Mouse (Mus musculus) intestine, embryonic 16.5 days (tissue): Measurements from ENCODE around the gene Lactb. TPM values are rescaled to one million over a fixed set of nuclear protein-coding genes. Genes with fewer than 3 reads are reported as not detected.
A peak's percentile ranks its signal among the peaks of the same experiment; 100 is the strongest.
"Not testable (repeated sequence)": the region's sequence is repeated elsewhere in the genome, so short reads cannot be mapped to it uniquely, and the experiment has no call there.

Experiments
- ATAC-seq: fragments of 200-750 bp; cut with Nextera tagmentation; 2 replicates; pipeline ENCODE4 v1.8.0; 2017; ENCODE audit warnings: moderate TSS enrichment, moderate library complexity
- H3K27ac ChIP-seq: fragments of 300-500 bp; sonication (generic); 2 replicates; pipeline ENCODE4 v1.5.1; 2014; ENCODE audit warnings: mild to moderate bottlenecking, low read length
- H3K27me3 ChIP-seq: fragments of 300-500 bp; sonication (generic); replicated peaks from 2 replicates; pipeline ENCODE4 v1.6.1; 2014; ENCODE audit warnings: low read length, control low read depth, mixed read lengths; ENCODE audit not compliant: control insufficient read depth, insufficient read depth
- H3K36me3 ChIP-seq: fragments of 300-500 bp; sonication (generic); 2 replicates; pipeline ENCODE4 v1.6.1; 2014; ENCODE audit warnings: low read length, control low read depth; ENCODE audit not compliant: control insufficient read depth, insufficient read depth
- H3K4me1 ChIP-seq: fragments of 300-500 bp; sonication (generic); 2 replicates; pipeline ENCODE4 v1.6.1; 2014; ENCODE audit warnings: low read length, control low read depth, mixed read lengths; ENCODE audit not compliant: control insufficient read depth, insufficient read depth
- H3K4me2 ChIP-seq: fragments of 300-500 bp; sonication (generic); 2 replicates; pipeline ENCODE4 v1.6.1; 2014; ENCODE audit warnings: low read depth, low read length, control low read depth
- H3K4me3 ChIP-seq: fragments of 300-500 bp; sonication (generic); 2 replicates; pipeline ENCODE4 v1.5.1; 2014; ENCODE audit warnings: mild to moderate bottlenecking, low read length
- H3K9ac ChIP-seq: fragments of 300-500 bp; sonication (generic); 2 replicates; pipeline ENCODE4 v1.6.1; 2014; ENCODE audit warnings: low read depth, low read length
- H3K9me3 ChIP-seq: fragments of 300-500 bp; sonication (generic); 2 replicates; pipeline ENCODE4 v1.6.1; 2016; ENCODE audit warnings: low read length, control low read depth; ENCODE audit not compliant: control insufficient read depth
- WGBS: fragments of 180-500 bp; shearing (Covaris S2); extraction: QIAGEN DNeasy Blood & Tissue Kit; methylation state at CpG from one replicate; pipeline ENCODE4 v1.1.7; 2014; 5-methylcytosine and 5-hydroxymethylcytosine counted together
- polyA plus RNA-seq: library from polyadenylated mRNA; unstranded; fragments of >200 nt; fragmentation: Nextera tagmentation; extraction: Ambion mirVana; gene quantifications from 2 replicates; pipeline ENCODE4 v1.2.1, GENCODE M21; 2015

Lactb gene
- polyA plus RNA-seq, 1 experiment from 2014 or later = 6.7 TPM

DNA sequence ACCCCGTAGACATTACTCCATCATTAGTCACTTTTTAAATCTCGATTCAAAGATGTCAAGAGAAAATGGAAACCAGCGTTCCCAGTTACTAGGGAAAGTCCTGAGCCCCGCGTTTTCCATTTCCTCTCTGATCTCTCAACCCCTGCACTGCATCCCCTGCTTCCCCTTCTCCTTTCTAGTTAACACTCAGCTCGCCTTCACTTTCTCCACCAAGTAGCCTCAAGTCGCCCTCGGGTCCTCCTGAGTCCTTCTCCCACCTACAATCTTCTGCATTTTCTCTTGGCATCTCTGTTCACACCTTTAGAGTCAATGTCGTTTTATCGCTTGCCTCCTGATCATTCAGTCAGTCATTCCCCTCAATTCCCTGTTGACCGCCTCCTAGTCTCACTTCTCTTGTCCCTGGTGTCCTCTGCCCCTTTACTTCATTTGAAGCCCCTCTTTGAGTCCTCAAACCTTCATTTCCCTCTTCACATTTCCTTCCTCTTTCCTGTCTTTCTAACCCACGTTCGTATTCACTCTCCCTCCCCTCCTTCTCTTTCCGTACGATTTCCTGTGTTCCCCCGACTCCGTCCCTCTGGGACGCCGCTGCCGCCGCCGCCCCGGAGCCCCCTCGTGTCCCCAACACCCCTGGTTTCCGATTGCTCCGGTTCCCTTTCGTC, 56.5 kb downstream of the Lactb start:
- Histone ChIP-seq H3K36me3 (no peaks in the 10 kb centered on the region), H3K9me3 (no peaks in the 10 kb centered on the region), H3K4me2 (peak overlapping the region; percentile 77), H3K27ac (peak overlapping the region; percentile 91), H3K4me3 (peak overlapping the region; percentile 93), H3K27me3 (no peaks in the 10 kb centered on the region), H3K9ac (peak overlapping the region; percentile 95), H3K4me1 (peaks cover 26% of the 10 kb centered on the region)
- 2% methylated on average over 27 of the region's 27 CpGs for WGBS
- no peak for ATAC-seq

DNA sequence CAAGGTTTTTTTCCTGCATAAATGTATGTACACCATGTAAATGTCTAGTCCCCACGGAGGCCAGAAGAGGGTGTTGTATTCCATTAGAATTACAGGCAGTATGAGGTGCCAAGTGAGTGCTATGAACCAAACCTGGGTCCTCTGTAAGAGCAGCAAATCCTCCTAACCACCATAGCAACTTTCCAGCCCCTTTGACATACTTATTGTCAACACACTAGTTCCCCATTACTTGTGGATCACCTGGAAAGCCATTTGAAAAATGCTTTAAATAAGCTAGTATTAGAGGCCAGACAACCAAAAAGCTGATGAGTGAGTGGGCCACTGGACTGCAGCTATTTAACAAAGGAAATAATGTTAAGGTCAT, 57.4 kb downstream of the Lactb start:
- H3K36me3 ChIP-seq = no peaks in the 10 kb centered on the region
- no peak overlapping the region for H3K4me3 ChIP-seq
- ATAC-seq = no peak
- H3K4me2 ChIP-seq = no peak overlapping the region
- peaks cover 29% of the 10 kb centered on the region for H3K4me1 ChIP-seq
- 67% methylated on average over 1 of the region's 1 CpGs for WGBS
- H3K9me3 ChIP-seq = no peaks in the 10 kb centered on the region
- H3K9ac ChIP-seq = no peak overlapping the region
- no peaks in the 10 kb centered on the region for H3K27me3 ChIP-seq
- H3K27ac ChIP-seq = no peak overlapping the region

- H3K27me3 ChIP-seq = no peaks in the 10 kb centered on the region
- no peak overlapping the region for H3K4me2 ChIP-seq
- no peak for ATAC-seq
- peaks cover 29% of the 10 kb centered on the region for H3K4me1 ChIP-seq
- H3K4me3 ChIP-seq = no peak overlapping the region
- H3K36me3 ChIP-seq = no peaks in the 10 kb centered on the region
- no peak overlapping the region for H3K9ac ChIP-seq
- WGBS = 83% methylated on average over 8 of the region's 8 CpGs
- H3K27ac ChIP-seq = no peak overlapping the region
- no peaks in the 10 kb centered on the region for H3K9me3 ChIP-seq
These were observed 57.9 kb downstream of the Lactb start for GRCm38 (mm10) chr9:66917216-66917891.

GRCm38 (mm10) chr9:66915869-66916785, 59.2 kb downstream of the Lactb start:
- Histone ChIP-seq H3K4me1 (peaks cover 29% of the 10 kb centered on the region), H3K27ac (peak overlapping the region; percentile 21; the same call in 1 of the 2 replicates), H3K4me2 (no peak overlapping the region), H3K9me3 (no peaks in the 10 kb centered on the region), H3K36me3 (no peaks in the 10 kb centered on the region), H3K27me3 (no peaks in the 10 kb centered on the region), H3K4me3 (no peak overlapping the region), H3K9ac (no peak overlapping the region)
- ATAC-seq = no peak
- 75% methylated on average over 9 of the region's 9 CpGs for WGBS

DNA sequence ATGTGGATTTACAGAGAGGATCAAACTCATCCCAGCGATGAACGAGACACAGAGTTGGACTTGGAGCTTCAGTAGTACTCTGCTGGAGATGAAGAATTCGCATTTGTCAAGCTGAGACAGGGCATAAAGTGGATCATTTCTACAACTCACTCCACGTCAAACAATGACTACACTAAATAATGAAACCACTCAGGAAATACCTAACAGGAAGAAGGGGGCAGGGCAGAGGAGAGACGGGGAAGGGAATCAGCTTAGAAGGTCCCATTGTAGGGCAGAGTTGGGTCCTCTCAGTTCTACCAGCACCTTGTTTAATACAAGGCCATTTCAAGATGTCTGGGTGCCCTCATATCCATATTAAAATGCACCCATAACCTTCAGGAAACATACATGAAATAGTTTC, 59.9 kb downstream of the Lactb start:
- peaks cover 31% of the 10 kb centered on the region for H3K4me1 ChIP-seq
- H3K4me2 ChIP-seq = no peak overlapping the region
- no peak for ATAC-seq
- 65% methylated on average over 5 of the region's 5 CpGs for WGBS
- no peaks in the 10 kb centered on the region for H3K36me3 ChIP-seq
- H3K4me3 ChIP-seq = no peak overlapping the region
- no peaks in the 10 kb centered on the region for H3K27me3 ChIP-seq
- H3K27ac ChIP-seq = peak overlapping the region; percentile 16; the same call in 1 of the 2 replicates
- H3K9me3 ChIP-seq = no peaks in the 10 kb centered on the region
- H3K9ac ChIP-seq = no peak overlapping the region

- Histone ChIP-seq H3K36me3 (no peaks in the 10 kb centered on the region), H3K27me3 (no peaks in the 10 kb centered on the region), H3K4me2 (no peak overlapping the region), H3K4me3 (no peak overlapping the region), H3K9me3 (no peaks in the 10 kb centered on the region), H3K27ac (peak overlapping the region; percentile 62), H3K9ac (no peak overlapping the region), H3K4me1 (peaks cover 34% of the 10 kb centered on the region)
- no peak for ATAC-seq
- WGBS = 75% methylated on average over 3 of the region's 3 CpGs
These were observed 60.7 kb downstream of the Lactb start for GRCm38 (mm10) chr9:66914540-66914939.

DNA sequence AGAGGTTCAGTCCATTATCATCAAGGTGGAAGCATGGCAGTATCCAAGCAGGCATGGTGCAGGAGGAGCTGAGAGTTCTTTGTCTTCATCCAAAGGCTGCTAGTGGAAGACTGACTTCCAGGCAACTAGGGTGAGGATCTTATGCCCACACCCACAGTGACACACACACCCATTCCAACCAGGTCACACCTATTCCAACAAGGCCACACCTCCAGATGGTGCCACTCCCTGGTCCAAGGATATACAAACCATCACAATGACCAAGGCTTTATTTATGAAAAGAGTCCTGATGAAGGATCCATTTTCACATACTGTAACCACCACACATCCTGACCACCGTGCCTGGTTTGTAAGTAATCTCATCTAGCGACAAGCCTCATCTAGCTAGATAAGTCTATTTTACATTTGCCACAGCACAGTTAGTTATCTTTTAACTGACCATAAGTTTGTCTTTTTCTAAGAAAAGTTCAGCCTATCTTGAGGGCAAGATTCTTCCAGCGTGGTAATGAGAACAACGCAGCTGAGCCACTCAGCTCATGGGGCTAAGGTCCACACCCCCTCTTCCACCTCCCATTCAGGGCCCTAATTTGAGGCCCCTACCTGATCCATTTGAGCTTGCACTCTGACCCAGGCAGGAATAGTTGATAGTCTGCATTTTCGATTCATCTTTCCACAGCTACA, 61.9 kb downstream of the Lactb start:
- WGBS = 84% methylated on average over 5 of the region's 5 CpGs
- not testable (repeated sequence) for H3K4me3 ChIP-seq, H3K36me3 ChIP-seq, H3K9ac ChIP-seq, H3K27me3 ChIP-seq, H3K4me2 ChIP-seq, H3K9me3 ChIP-seq
- Histone ChIP-seq H3K4me1 (peaks cover 36% of the 10 kb centered on the region), H3K27ac (peak overlapping the region; percentile 62)
- ATAC-seq = peak; percentile 69

- H3K27me3 ChIP-seq = no peaks in the 10 kb centered on the region
- no peak overlapping the region for H3K9ac ChIP-seq
- no peak overlapping the region for H3K4me2 ChIP-seq
These were observed 63.0 kb downstream of the Lactb start for GRCm38 (mm10) chr9:66912304-66912703.

GRCm38 (mm10) chr9:66910677-66911076, 64.6 kb downstream of the Lactb start:
- Histone ChIP-seq H3K9ac (no peak overlapping the region), H3K4me3 (no peak overlapping the region), H3K4me1 (peaks cover 27% of the 10 kb centered on the region), H3K27me3 (no peaks in the 10 kb centered on the region), H3K36me3 (no peaks in the 10 kb centered on the region), H3K4me2 (no peak overlapping the region), H3K9me3 (no peaks in the 10 kb centered on the region), H3K27ac (no peak overlapping the region)
- no peak for ATAC-seq
- WGBS = 80% methylated on average over 5 of the region's 5 CpGs

More at GRCm38 (mm10) chr9:66912304-66912703, 63.0 kb downstream of the Lactb start:
- Histone ChIP-seq H3K36me3 (no peaks in the 10 kb centered on the region), H3K4me3 (no peak overlapping the region), H3K27ac (no peak overlapping the region), H3K9me3 (no peaks in the 10 kb centered on the region), H3K4me1 (peaks cover 33% of the 10 kb centered on the region)
- no peak for ATAC-seq
